Mouse (Mus musculus) splenic B cell, adult 2 months (primary cell): ENCODE data around the gene Mtmr4.

ENCODE experiments used
- DNase-seq: peaks from one replicate; pipeline ENCODE4 v3.0.0-alpha.2; 2011; ENCODE audit warnings: low read depth, low spot score
- H3K27me3 ChIP-seq: 2 replicates; pipeline ENCODE4 v1.6.1; 2012; ENCODE audit warnings: mild to moderate bottlenecking, low read length, moderate library complexity, mixed read lengths; ENCODE audit not compliant: control insufficient read depth, poor library complexity, insufficient read depth, severe bottlenecking
- H3K36me3 ChIP-seq: 2 replicates; pipeline ENCODE4 v1.6.1; 2012; ENCODE audit warnings: mild to moderate bottlenecking, low read length, moderate library complexity, mixed read lengths; ENCODE audit not compliant: control insufficient read depth, poor library complexity, insufficient read depth, severe bottlenecking

Mtmr4 gene

GRCm38 (mm10) chr11:87578249-87578962, 13.6 kb upstream of the Mtmr4 start:
- Histone ChIP-seq H3K27me3 (no peaks in the 10 kb centered on the region), H3K36me3 (no peaks in the 10 kb centered on the region)
- peak; percentile 63 for DNase-seq

GRCm38 (mm10) chr11:87578963-87579601, 12.9 kb upstream of the Mtmr4 start:
- DNase-seq, result no peak
- H3K36me3 ChIP-seq, result no peaks in the 10 kb centered on the region
- no peaks in the 10 kb centered on the region for H3K27me3 ChIP-seq

- no peak for DNase-seq
- Histone ChIP-seq H3K36me3 (no peaks in the 10 kb centered on the region), H3K27me3 (no peaks in the 10 kb centered on the region)
These were observed 12.2 kb upstream of the Mtmr4 start for GRCm38 (mm10) chr11:87579713-87580112.

- no peaks in the 10 kb centered on the region for H3K27me3 ChIP-seq
- DNase-seq, result no peak
- no peaks in the 10 kb centered on the region for H3K36me3 ChIP-seq
These were observed 11.3 kb upstream of the Mtmr4 start for GRCm38 (mm10) chr11:87580543-87581085.

- H3K36me3 ChIP-seq, result no peaks in the 10 kb centered on the region
- no peaks in the 10 kb centered on the region for H3K27me3 ChIP-seq
- DNase-seq, result no peak
These were observed 10.6 kb upstream of the Mtmr4 start for GRCm38 (mm10) chr11:87581161-87581865.

- H3K36me3 ChIP-seq, result no peaks in the 10 kb centered on the region
- no peak for DNase-seq
- no peaks in the 10 kb centered on the region for H3K27me3 ChIP-seq
These were observed 9.8 kb upstream of the Mtmr4 start for GRCm38 (mm10) chr11:87581933-87582710.

- Histone ChIP-seq H3K36me3 (no peaks in the 10 kb centered on the region), H3K27me3 (no peaks in the 10 kb centered on the region)
- no peak for DNase-seq
These were observed 8.5 kb upstream of the Mtmr4 start for GRCm38 (mm10) chr11:87583291-87584034.

GRCm38 (mm10) chr11:87584711-87585505, 7.1 kb upstream of the Mtmr4 start:
- H3K36me3 ChIP-seq, result no peaks in the 10 kb centered on the region
- DNase-seq, result no peak
- no peaks in the 10 kb centered on the region for H3K27me3 ChIP-seq

GRCm38 (mm10) chr11:87587211-87587874, 4.6 kb upstream of the Mtmr4 start:
- no peak for DNase-seq
- Histone ChIP-seq H3K36me3 (no peaks in the 10 kb centered on the region), H3K27me3 (no peaks in the 10 kb centered on the region)

GRCm38 (mm10) chr11:87589605-87590004, 2.4 kb upstream of the Mtmr4 start:
- no peak for DNase-seq
- no peaks in the 10 kb centered on the region for H3K36me3 ChIP-seq
- no peaks in the 10 kb centered on the region for H3K27me3 ChIP-seq

GRCm38 (mm10) chr11:87590841-87591525, 979 bp upstream of the Mtmr4 start:
- H3K36me3 ChIP-seq, result no peaks in the 10 kb centered on the region
- no peaks in the 10 kb centered on the region for H3K27me3 ChIP-seq
- DNase-seq, result no peak

GRCm38 (mm10) chr11:87592354-87592695, 363 bp downstream of the Mtmr4 start:
- Histone ChIP-seq H3K27me3 (no peaks in the 10 kb centered on the region), H3K36me3 (no peaks in the 10 kb centered on the region; the same call in 1 of the 2 replicates)
- no peak for DNase-seq
